Mouse (Mus musculus) thymus, adult 2 months (tissue): ENCODE results near the gene Nadk2.

ENCODE experiments used
- CTCF ChIP-seq: fragments of 200-500 bp; IDR thresholded peaks from 2 replicates; pipeline ENCODE4 v1.5.1; 2012; ENCODE audit warnings: mild to moderate bottlenecking, control low read depth, low read length, moderate library complexity, borderline replicate concordance; ENCODE audit not compliant: control insufficient read depth, poor library complexity, insufficient read depth; ENCODE audit errors: extremely low read depth
- POLR2A ChIP-seq: fragments of 200-500 bp; IDR thresholded peaks from 2 replicates; pipeline ENCODE4 v1.6.1; 2012; ENCODE audit warnings: mild to moderate bottlenecking, low read length, control low read depth, moderate library complexity; ENCODE audit not compliant: control insufficient read depth, poor library complexity, insufficient read depth; ENCODE audit errors: extremely low read depth

DNA sequence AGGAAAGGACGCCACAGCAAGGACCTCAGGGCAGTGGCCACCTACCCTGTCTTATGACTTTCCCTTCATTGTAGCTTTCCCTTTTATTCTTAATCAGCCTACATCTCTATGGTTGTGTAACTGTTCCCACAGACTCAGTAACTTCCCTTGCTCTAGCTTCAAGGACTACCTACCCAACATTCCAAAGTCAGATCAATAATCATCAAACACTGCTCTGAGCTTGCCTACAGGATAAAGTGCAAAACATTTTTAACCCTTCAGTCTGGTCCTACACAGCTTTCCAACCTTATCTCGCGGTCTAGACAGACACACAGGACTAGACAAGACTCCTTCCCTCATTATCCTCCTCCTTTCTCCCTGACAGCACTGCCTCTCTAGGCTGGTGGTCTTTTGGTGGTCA lies 707 bp upstream of the Nadk2 start:
- TF ChIP-seq CTCF, result no peak
- TF ChIP-seq POLR2A, result no peak
